8 mouse cellular contexts compared by ENCODE assay signal in genomic region chr15:83204731-83205451, GRCm38 (mm10). TPM values are rescaled to one million over a fixed set of nuclear protein-coding genes. Genes with fewer than 3 reads are reported as not detected.
DNase-seq lines count a peak whose midpoint lies in the region; ATAC-seq and TF ChIP-seq lines count a peak whose summit lies in the region.

No protein-coding gene starts in this region.

- H3K9ac ChIP-seq in embryonic facial prominence, embryonic 13.5 days: no peak overlapping the region
- no peak overlapping the region for H3K9ac ChIP-seq in hindbrain, embryonic 11.5 days (ENCODE audit: low read depth, low read length)
- H3K9ac ChIP-seq in lung, embryonic 16.5 days (ENCODE audit: low read length): 0 out of 2 replicates have a peak overlapping the region, but pooled peaks have one; percentile 22

- H3K4me2 ChIP-seq in embryonic facial prominence, embryonic 13.5 days: peak overlapping the region; percentile 28; the same call in 1 of the 2 replicates
- H3K4me2 ChIP-seq in hindbrain, embryonic 11.5 days (replicated peaks; ENCODE audit: low read depth, low read length): no peak overlapping the region
- H3K4me2 ChIP-seq in lung, embryonic 16.5 days (ENCODE audit: low read depth, low read length): peak overlapping the region; percentile 56

- 37% methylated on average over 10 of the region's 10 CpGs for WGBS in embryonic facial prominence, embryonic 13.5 days
- 36% methylated on average over 7 of the region's 10 CpGs for WGBS in hindbrain, embryonic 11.5 days
- 31% methylated on average over 9 of the region's 10 CpGs for WGBS in lung, embryonic 16.5 days

- no peaks in the 10 kb centered on the region for H3K36me3 ChIP-seq in E14TG2a.4 (ENCODE audit: insufficient read depth, low read length)
- no peaks in the 10 kb centered on the region for H3K36me3 ChIP-seq in embryonic facial prominence, embryonic 13.5 days
- H3K36me3 ChIP-seq in hindbrain, embryonic 11.5 days (ENCODE audit: control insufficient read depth, insufficient read depth, low read length): no peaks in the 10 kb centered on the region
- H3K36me3 ChIP-seq in lung, embryonic 16.5 days (ENCODE audit: control insufficient read depth, insufficient read depth, low read length): no peaks in the 10 kb centered on the region

- H3K27ac ChIP-seq in embryonic facial prominence, embryonic 13.5 days: no peak overlapping the region
- no peak overlapping the region for H3K27ac ChIP-seq in hindbrain, embryonic 11.5 days (ENCODE audit: low read depth, low read length)
- H3K27ac ChIP-seq in lung, embryonic 16.5 days (ENCODE audit: low read length): no peak overlapping the region

- ATAC-seq in embryonic facial prominence, embryonic 13.5 days (ENCODE audit: insufficient number of reproducible peaks, insufficient read depth, low FRiP score, low TSS enrichment, low read depth): no peak
- 0 out of 2 replicates have a peak, but pooled peaks have one; percentile 25 for ATAC-seq in hindbrain, embryonic 11.5 days (ENCODE audit: low FRiP score)
- ATAC-seq in lung, embryonic 16.5 days (ENCODE audit: low read depth): peak; percentile 36; the same call in 1 of the 2 replicates

- DNase-seq in adrenal gland, postnatal 14 days: peak; percentile 76
- DNase-seq in hindbrain, embryonic 11.5 days (ENCODE audit: low spot score): peak; percentile 77
- DNase-seq in layer of hippocampus, adult 9-11 months: peak; percentile 42
- peak; percentile 39 to 49 for DNase-seq in right cerebral cortex, postnatal 10 days (ENCODE audit: low spot score in 2 of 2)
- no peak for DNase-seq in urinary bladder, postnatal 14 days (ENCODE audit: low spot score)

- H3K4me1 ChIP-seq in E14TG2a.4 (replicated peaks; ENCODE audit: low read depth, low read length): peaks cover 40% of the 10 kb centered on the region
- H3K4me1 ChIP-seq in embryonic facial prominence, embryonic 13.5 days: peaks cover 16% of the 10 kb centered on the region
- no peaks in the 10 kb centered on the region for H3K4me1 ChIP-seq in hindbrain, embryonic 11.5 days (replicated peaks; ENCODE audit: control insufficient read depth, insufficient read depth, low read length)
- peaks cover 13% of the 10 kb centered on the region for H3K4me1 ChIP-seq in lung, embryonic 16.5 days (replicated peaks; ENCODE audit: control insufficient read depth, insufficient read depth, low read length)

- H3K4me3 ChIP-seq in E14TG2a.4 (replicated peaks; ENCODE audit: low read length): 0 out of 2 replicates have a peak overlapping the region, but pooled peaks have one; percentile 27
- no peak overlapping the region for H3K4me3 ChIP-seq in embryonic facial prominence, embryonic 13.5 days
- no peak overlapping the region for H3K4me3 ChIP-seq in hindbrain, embryonic 11.5 days (ENCODE audit: low read depth, low read length)
- H3K4me3 ChIP-seq in lung, embryonic 16.5 days (ENCODE audit: low read length): no peak overlapping the region

- peak; percentile 58 for TF ChIP-seq CTCF in E14TG2a.4 (conservative IDR thresholded peaks at IDR 0.05; ENCODE audit: low read length)

- H3K9me3 ChIP-seq in E14TG2a.4 (ENCODE audit: low read length): no peaks in the 10 kb centered on the region
- H3K9me3 ChIP-seq in embryonic facial prominence, embryonic 13.5 days: no peaks in the 10 kb centered on the region
- H3K9me3 ChIP-seq in hindbrain, embryonic 11.5 days (ENCODE audit: control insufficient read depth, low read length): no peaks in the 10 kb centered on the region
- no peaks in the 10 kb centered on the region for H3K9me3 ChIP-seq in lung, embryonic 16.5 days (ENCODE audit: control insufficient read depth, low read length)

- peaks cover 14% of the 10 kb centered on the region for H3K27me3 ChIP-seq in E14TG2a.4 (ENCODE audit: insufficient read depth, low read length)
- no peaks in the 10 kb centered on the region for H3K27me3 ChIP-seq in embryonic facial prominence, embryonic 13.5 days
- H3K27me3 ChIP-seq in hindbrain, embryonic 11.5 days (ENCODE audit: control insufficient read depth, insufficient read depth, low read length): no peaks in the 10 kb centered on the region
- H3K27me3 ChIP-seq in lung, embryonic 16.5 days (ENCODE audit: control insufficient read depth, insufficient read depth, low read depth, low read length): no peaks in the 10 kb centered on the region

RNA-seq across cellular contexts. Expression of gene Cyb5r3, which starts 32.5 kb away (rescaled TPM):
- 206 and 217 TPM in 2 replicates for total RNA-seq in adrenal gland, postnatal 14 days (2021)
- 116 and 118 TPM in 2 replicates for polyA plus RNA-seq in embryonic facial prominence, embryonic 13.5 days (2015; fragmentation: Nextera tagmentation; extraction: Ambion mirVana)
- polyA plus RNA-seq in hindbrain, embryonic 11.5 days (2014; fragmentation: Nextera tagmentation; extraction: Ambion mirVana): 182 and 205 TPM in 2 replicates
- 184 and 192 TPM in 2 replicates for polyA plus RNA-seq in lung, embryonic 16.5 days (2015; fragmentation: Nextera tagmentation; extraction: Ambion mirVana)

RNA-seq across cellular contexts. Expression of gene A4galt, which starts 46.7 kb away (rescaled TPM):
- 10.1 and 12.5 TPM in 2 replicates for total RNA-seq in adrenal gland, postnatal 14 days (2021)
- 0.53 and 2.2 TPM in 2 replicates for polyA plus RNA-seq in embryonic facial prominence, embryonic 13.5 days (2015; fragmentation: Nextera tagmentation; extraction: Ambion mirVana)
- 1.7 and 1.8 TPM in 2 replicates for polyA plus RNA-seq in hindbrain, embryonic 11.5 days (2014; fragmentation: Nextera tagmentation; extraction: Ambion mirVana)
- polyA plus RNA-seq in lung, embryonic 16.5 days (2015; fragmentation: Nextera tagmentation; extraction: Ambion mirVana): 2.3 and 3.0 TPM in 2 replicates

RNA-seq across cellular contexts. Expression of gene Poldip3, which starts 55.7 kb away (rescaled TPM):
- 87.6 and 97.0 TPM in 2 replicates for total RNA-seq in adrenal gland, postnatal 14 days (2021)
- polyA plus RNA-seq in embryonic facial prominence, embryonic 13.5 days (2015; fragmentation: Nextera tagmentation; extraction: Ambion mirVana): 155 TPM in 2 replicates
- 162 and 163 TPM in 2 replicates for polyA plus RNA-seq in hindbrain, embryonic 11.5 days (2014; fragmentation: Nextera tagmentation; extraction: Ambion mirVana)
- 137 TPM in 2 replicates for polyA plus RNA-seq in lung, embryonic 16.5 days (2015; fragmentation: Nextera tagmentation; extraction: Ambion mirVana)
